Comparison of ENCODE assay signal across 15 mouse cellular contexts in the genomic region with DNA sequence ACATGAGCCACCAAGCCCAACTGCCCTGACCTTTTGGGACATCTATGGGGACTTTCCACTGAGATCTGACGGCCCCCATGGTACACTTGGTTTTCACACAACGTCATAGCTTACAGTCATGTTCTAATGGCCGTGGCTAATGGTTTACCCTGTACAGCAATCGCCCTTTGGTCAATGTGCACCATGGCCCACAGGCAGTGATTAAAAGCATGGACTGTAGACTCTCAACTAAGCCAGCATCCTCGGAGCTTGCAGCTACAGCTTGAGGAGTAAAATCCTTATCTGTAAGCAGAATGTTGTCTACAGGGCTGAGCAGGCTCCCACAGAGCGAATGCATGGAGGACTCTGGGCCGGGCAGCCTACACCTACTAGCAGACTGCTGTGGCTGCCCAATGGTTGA. TPM values are rescaled to one million over a fixed set of nuclear protein-coding genes. Genes with fewer than 3 reads are reported as not detected.
DNase-seq lines count a peak whose midpoint lies in the region; ATAC-seq and TF ChIP-seq lines count a peak whose summit lies in the region.
"Had no signal": no experiment of that assay in that cellular context is flagged by ENCODE, and none has a peak within 500 bp of the region (broad histone marks: within the 10 kb centered on the region; RNA-seq: fewer than 3 reads in every experiment).

No protein-coding gene starts in this region.

- no peak for TF ChIP-seq EP300 in stomach, postnatal 0 days (optimal IDR thresholded peaks at IDR 0.05)

- TF ChIP-seq CTCF in intestine, postnatal 0 days (IDR thresholded peaks at IDR 0.05; ENCODE audit: low read depth): no peak
- TF ChIP-seq CTCF in stomach, postnatal 0 days (IDR thresholded peaks at IDR 0.05; ENCODE audit: low read depth): no peak

- no peak overlapping the region for H3K27ac ChIP-seq in kidney, embryonic 14.5 days (ENCODE audit: low read depth, low read length)
- peak overlapping the region; percentile 58 for H3K27ac ChIP-seq in intestine, postnatal 0 days (ENCODE audit: low read depth, low read length)
- H3K27ac ChIP-seq in stomach, postnatal 0 days (replicated peaks): no peak overlapping the region
- H3K27ac ChIP-seq: hindbrain, embryonic 12.5 days had no signal

- H3K4me3 ChIP-seq in kidney, embryonic 14.5 days (ENCODE audit: low read length): no peak overlapping the region
- no peak overlapping the region for H3K4me3 ChIP-seq in intestine, postnatal 0 days (ENCODE audit: low read depth, low read length)
- no peak overlapping the region for H3K4me3 ChIP-seq in stomach, postnatal 0 days (ENCODE audit: low read depth, low read length)
- H3K4me3 ChIP-seq: heart, embryonic 12.5 days; hindbrain, embryonic 12.5 days had no signal

- 0 out of 2 replicates have a peak, but pooled peaks cover 2% of the 10 kb centered on the region for H3K27me3 ChIP-seq in kidney, embryonic 14.5 days (ENCODE audit: control insufficient read depth, insufficient read depth, low read length)
- H3K27me3 ChIP-seq in intestine, postnatal 0 days (replicated peaks; ENCODE audit: control insufficient read depth, insufficient read depth, low read length): no peaks in the 10 kb centered on the region
- no peaks in the 10 kb centered on the region for H3K27me3 ChIP-seq in stomach, postnatal 0 days (ENCODE audit: control insufficient read depth, insufficient read depth, low read length)
- H3K27me3 ChIP-seq: heart, embryonic 12.5 days had no signal

- no peak; the same call in 1 of the 2 replicates for ATAC-seq in kidney, embryonic 14.5 days (ENCODE audit: low FRiP score, low TSS enrichment)
- ATAC-seq in intestine, postnatal 0 days: peak; percentile 91
- 0 out of 2 replicates have a peak, but pooled peaks have one; percentile 11 for ATAC-seq in stomach, postnatal 0 days (ENCODE audit: low FRiP score, low TSS enrichment)
- ATAC-seq: activated CD4-positive, CD25-positive, alpha-beta regulatory T cell, adult 4 months had no signal

- no peak overlapping the region for H3K4me2 ChIP-seq in kidney, embryonic 14.5 days (replicated peaks; ENCODE audit: low read depth, low read length)
- peak overlapping the region; percentile 21 for H3K4me2 ChIP-seq in intestine, postnatal 0 days (replicated peaks; ENCODE audit: low read depth)
- H3K4me2 ChIP-seq in stomach, postnatal 0 days (replicated peaks; ENCODE audit: low read depth): no peak overlapping the region
- H3K4me2 ChIP-seq: heart, embryonic 12.5 days; hindbrain, embryonic 12.5 days had no signal

- H3K4me1 ChIP-seq in kidney, embryonic 14.5 days (ENCODE audit: control insufficient read depth, insufficient read depth, low read length): peaks cover 17% of the 10 kb centered on the region; the same call in 1 of the 2 replicates
- H3K4me1 ChIP-seq in intestine, postnatal 0 days (replicated peaks; ENCODE audit: control insufficient read depth, insufficient read depth, low read length): peaks cover 9% of the 10 kb centered on the region; the same call in 1 of the 2 replicates
- H3K4me1 ChIP-seq in stomach, postnatal 0 days (replicated peaks; ENCODE audit: control insufficient read depth, insufficient read depth): peaks cover 4% of the 10 kb centered on the region; the same call in 1 of the 2 replicates

- no peaks in the 10 kb centered on the region for H3K9me3 ChIP-seq in kidney, embryonic 14.5 days (ENCODE audit: control insufficient read depth, low read length)
- H3K9me3 ChIP-seq in intestine, postnatal 0 days (ENCODE audit: control insufficient read depth): no peaks in the 10 kb centered on the region
- H3K9me3 ChIP-seq in stomach, postnatal 0 days (ENCODE audit: control insufficient read depth, low read length): no peaks in the 10 kb centered on the region
- H3K9me3 ChIP-seq: G1E; heart, embryonic 12.5 days; hindbrain, embryonic 12.5 days had no signal

- no peaks in the 10 kb centered on the region for H3K36me3 ChIP-seq in kidney, embryonic 14.5 days (ENCODE audit: control insufficient read depth, insufficient read depth, low read length)
- no peaks in the 10 kb centered on the region for H3K36me3 ChIP-seq in intestine, postnatal 0 days (ENCODE audit: control insufficient read depth, insufficient read depth)
- H3K36me3 ChIP-seq in stomach, postnatal 0 days (ENCODE audit: control insufficient read depth, insufficient read depth, low read length): no peaks in the 10 kb centered on the region
- H3K36me3 ChIP-seq: G1E; heart, embryonic 12.5 days; hindbrain, embryonic 12.5 days had no signal

- peak; percentile 75 for DNase-seq in kidney, adult 11 months
- DNase-seq in large intestine, adult 2 months (ENCODE audit: low read depth, low spot score): peak; percentile 46
- peak; percentile 16 for DNase-seq in stomach, postnatal 0 days (ENCODE audit: low spot score)
- no peak for DNase-seq in adrenal gland, postnatal 36 days
- DNase-seq in right cerebral cortex, adult 2 months (ENCODE audit: low spot score in 2 of 2): no peak
- DNase-seq in Muller cell, postnatal 12 days (ENCODE audit: inconsistent ontology term): no peak
- DNase-seq: B cell, adult 2 months; cerebellum, postnatal 10 days; lung, adult 18-20 months had no signal

- no peak overlapping the region for H3K9ac ChIP-seq in kidney, embryonic 14.5 days (ENCODE audit: low read depth, low read length)
- H3K9ac ChIP-seq in intestine, postnatal 0 days (ENCODE audit: low read depth, low read length): no peak overlapping the region
- H3K9ac ChIP-seq in stomach, postnatal 0 days (ENCODE audit: low read length): no peak overlapping the region
- H3K9ac ChIP-seq: heart, embryonic 12.5 days; hindbrain, embryonic 12.5 days had no signal

- 73% methylated on average over 7 of the region's 7 CpGs for WGBS in kidney, embryonic 14.5 days
- WGBS in intestine, postnatal 0 days: 43% methylated on average over 7 of the region's 7 CpGs
- 43% methylated on average over 7 of the region's 7 CpGs for WGBS in large intestine, adult 2 months
- 83% methylated on average over 7 of the region's 7 CpGs for WGBS in stomach, postnatal 0 days

RNA-seq across cellular contexts. Expression of a gene that starts 52.5 kb away (rescaled TPM):
- polyA plus RNA-seq in kidney, embryonic 14.5 days (2014; fragmentation: Nextera tagmentation; extraction: Ambion mirVana): 16.0 and 22.2 TPM in 2 replicates
- 222 and 243 TPM in 2 replicates for polyA plus RNA-seq in intestine, postnatal 0 days (2015; fragmentation: Nextera tagmentation; extraction: Ambion mirVana)
- polyA plus RNA-seq in large intestine, adult 2 months (2012; rRNA removed): 158 TPM in 2 replicates
- polyA plus RNA-seq in stomach, postnatal 0 days (2015; fragmentation: Nextera tagmentation; extraction: Ambion mirVana): 76.1 and 82.5 TPM in 2 replicates
- total RNA-seq in adrenal gland, postnatal 36 days (2021): 1 to 10 TPM in 1 of 2 experiments, under 1 TPM in 1; 0.79 to 1.3 TPM
- polyA plus RNA-seq: activated CD4-positive, CD25-positive, alpha-beta regulatory T cell, adult 4 months; G1E had no signal

Comparison
In these comparisons a context has a peak if more than half of its experiments do, and no peak if none do; other contexts are left out.
1. DNase-seq: peak in kidney, adult 11 months (single experiment), large intestine, adult 2 months (single experiment) and stomach, postnatal 0 days (single experiment); none in adrenal gland, postnatal 36 days (0 of 2), right cerebral cortex, adult 2 months (0 of 2) and Muller cell, postnatal 12 days (single experiment).